Mouse (Mus musculus) layer of hippocampus, postnatal 14 days (tissue): ENCODE data around the gene Ccdc170. TPM values are rescaled to one million over a fixed set of nuclear protein-coding genes. Genes with fewer than 3 reads are reported as not detected.
"Not testable (repeated sequence)": the region's sequence is repeated elsewhere in the genome, so short reads cannot be mapped to it uniquely, and the experiment has no call there.

Experiments
- DNase-seq, 2 experiments: peaks; one replicate each; pipeline ENCODE4 v3.0.0; 2021 to 2022; ENCODE audit warnings: low spot score in 2 of 2, mixed read lengths in 1 of 2
- total RNA-seq, 2 experiments: library from RNA; stranded (reverse); gene quantifications; 2 replicates each; pipeline ENCODE4 v1.2.3; 2021

Ccdc170 gene
- total RNA-seq, 2 experiments from 2014 or later, result 0.69 to 0.71 TPM

GRCm38 (mm10) chr10:4598916-4599315 lies 116.6 kb downstream of the Ccdc170 start:
- no peak for DNase-seq

GRCm38 (mm10) chr10:4599591-4599990 lies 117.3 kb downstream of the Ccdc170 start:
- no peak for DNase-seq

GRCm38 (mm10) chr10:4600796-4601474 lies 118.6 kb downstream of the Ccdc170 start:
- no peak for DNase-seq

GRCm38 (mm10) chr10:4601612-4602011 lies 119.3 kb downstream of the Ccdc170 start:
- DNase-seq, result not testable (repeated sequence)

- DNase-seq, result no peak
Observed at GRCm38 (mm10) chr10:4602466-4602865, 120.2 kb downstream of the Ccdc170 start.

GRCm38 (mm10) chr10:4604527-4605209 lies 122.4 kb downstream of the Ccdc170 start:
- no peak for DNase-seq

- no peak for DNase-seq
Observed at GRCm38 (mm10) chr10:4610234-4610633, 127.9 kb downstream of the Ccdc170 start.

GRCm38 (mm10) chr10:4611386-4612155 lies 129.3 kb downstream of the Ccdc170 start, which contains the start of gene Esr1:
Gene Esr1 (plus strand): TSS chr10:4611593.
- DNase-seq, result no peak

Other genes starting within 250 kb of the Ccdc170 start
- gene Akap12, start 216.1 kb upstream of the Ccdc170 start, total RNA-seq, result 10 to 100 TPM; 15.9 to 17.1 TPM
- 10 to 100 TPM in 1 of 2 experiments, 1 to 10 TPM in 1; 9.9 to 10.6 TPM for gene Zbtb2, start 94.4 kb upstream of the Ccdc170 start, total RNA-seq
- gene Rmnd1, start 50.1 kb upstream of the Ccdc170 start, total RNA-seq, result 10 to 100 TPM; 24.0 to 27.4 TPM
- gene Armt1, start 50.0 kb upstream of the Ccdc170 start, total RNA-seq, result 10 to 100 TPM; 13.5 to 15.6 TPM
- 1 to 10 TPM; 1.3 to 1.4 TPM for gene Esr1, start 129.1 kb downstream of the Ccdc170 start, total RNA-seq